Mouse (Mus musculus) brain, embryonic 14.5 days (tissue): ENCODE results near the gene Fam76a. TPM values are rescaled to one million over a fixed set of nuclear protein-coding genes. Genes with fewer than 3 reads are reported as not detected.

ENCODE experiments used
- DNase-seq: peaks from one replicate; pipeline ENCODE4 v3.0.0-alpha.2; 2011; ENCODE audit warnings: low read depth
- CTCF ChIP-seq: fragments of 200-500 bp; IDR thresholded peaks from 2 replicates; pipeline ENCODE4 v1.5.1; 2012; ENCODE audit warnings: inconsistent platforms, mild to moderate bottlenecking, moderate library complexity, borderline replicate concordance; ENCODE audit not compliant: insufficient read depth, insufficient read length; ENCODE audit errors: extremely low read depth
- POLR2A ChIP-seq: fragments of 200-500 bp; IDR thresholded peaks from 2 replicates; pipeline ENCODE4 v1.6.1; 2012; ENCODE audit warnings: mild to moderate bottlenecking, inconsistent platforms, borderline replicate concordance; ENCODE audit not compliant: poor library complexity, insufficient read depth, insufficient read length, severe bottlenecking; ENCODE audit errors: extremely low read depth
- polyA plus RNA-seq: library from polyadenylated mRNA; depleted of rRNA; stranded (reverse); fragments of >200 nt; gene quantifications from 2 replicates; pipeline ENCODE4 v1.2.3, GENCODE M21; 2012; rRNA removed

Gene Fam76a
- polyA plus RNA-seq, 1 experiment, result 19.8 TPM

- TF ChIP-seq POLR2A, result no peak
- TF ChIP-seq CTCF, result no peak
- DNase-seq, result no peak
Observed at GRCm38 (mm10) chr4:132860880-132861279, 61.5 kb downstream of the Fam76a start.

Other genes starting within 250 kb of the Fam76a start
- gene Xkr8, start 190.0 kb downstream of the Fam76a start, polyA plus RNA-seq, result 6.6 and 7.1 TPM in 2 replicates
- gene Smpdl3b, start 165.3 kb downstream of the Fam76a start, polyA plus RNA-seq, result 0.78 and 1.1 TPM in 2 replicates
- gene Rpa2, start 154.2 kb downstream of the Fam76a start, polyA plus RNA-seq, result 29.6 and 46.6 TPM in 2 replicates
- 0.38 and 0.90 TPM in 2 replicates for gene Themis2, start 126.2 kb downstream of the Fam76a start, polyA plus RNA-seq
- gene Ppp1r8, start 79.4 kb downstream of the Fam76a start, polyA plus RNA-seq, result 91.3 and 110 TPM in 2 replicates
- 118 and 121 TPM in 2 replicates for gene Stx12, start 38.0 kb downstream of the Fam76a start, polyA plus RNA-seq
- gene Fgr, start 51.5 kb upstream of the Fam76a start, polyA plus RNA-seq, result 0.09 and 0.15 TPM in 2 replicates
- 20.9 and 43.2 TPM in 2 replicates for gene Ahdc1, start 88.7 kb upstream of the Fam76a start, polyA plus RNA-seq
- gene Wasf2, start 207.9 kb upstream of the Fam76a start, polyA plus RNA-seq, result 19.0 and 25.5 TPM in 2 replicates